Mouse (Mus musculus): ENCODE results near the gene Dhx9.
"Not testable (repeated sequence)": the region's sequence is repeated elsewhere in the genome, so short reads cannot be mapped to it uniquely, and the experiment has no call there.

Gene Dhx9

DNA sequence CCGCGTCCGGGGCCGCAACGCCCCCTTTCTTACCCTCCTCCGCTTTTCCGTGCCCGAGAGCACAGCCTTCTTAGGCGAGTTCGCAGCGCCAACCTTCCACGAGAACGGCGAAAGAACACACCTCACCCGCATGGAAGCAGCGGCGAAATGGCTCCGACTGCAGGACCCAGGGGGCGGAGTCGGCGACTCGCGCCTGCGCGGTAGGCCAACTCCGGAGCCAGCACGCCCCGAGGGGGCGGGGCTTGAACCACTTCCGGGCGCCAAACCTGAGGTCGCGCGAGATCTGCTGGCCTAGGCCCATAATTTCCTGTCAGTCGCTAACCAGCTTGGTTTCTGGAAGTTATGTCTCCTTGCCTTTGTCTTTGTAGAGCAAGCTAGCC is at the start of gene Dhx9:
Gene Dhx9 (minus strand): TSS at position 161 of the 380 bp plus-strand sequence.
- peak; percentile 98 for DNase-seq (ENCODE audit: low read depth, low spot score)

DNA sequence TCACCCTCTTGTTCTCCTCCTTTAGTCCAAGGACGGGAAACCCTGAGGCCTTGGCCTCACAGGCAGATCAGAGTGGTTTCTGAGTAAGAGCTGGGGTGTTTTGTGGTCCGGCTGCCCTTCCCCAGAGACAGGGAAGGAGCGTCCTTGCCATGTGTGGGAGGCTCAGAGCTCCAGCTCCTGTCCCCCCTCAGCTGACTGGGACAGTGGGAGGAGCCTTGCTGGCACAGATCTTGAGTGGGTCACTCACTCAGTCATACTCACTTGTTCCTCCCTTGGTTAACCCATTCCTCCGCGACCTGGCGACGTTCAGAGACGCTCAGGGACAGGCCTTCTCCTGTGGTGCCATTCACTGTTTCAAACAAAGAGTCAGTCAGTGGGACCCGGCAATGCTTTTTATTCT is 48.2 kb upstream of the Dhx9 start:
- DNase-seq (ENCODE audit: low read depth, low spot score) = no peak

DNA sequence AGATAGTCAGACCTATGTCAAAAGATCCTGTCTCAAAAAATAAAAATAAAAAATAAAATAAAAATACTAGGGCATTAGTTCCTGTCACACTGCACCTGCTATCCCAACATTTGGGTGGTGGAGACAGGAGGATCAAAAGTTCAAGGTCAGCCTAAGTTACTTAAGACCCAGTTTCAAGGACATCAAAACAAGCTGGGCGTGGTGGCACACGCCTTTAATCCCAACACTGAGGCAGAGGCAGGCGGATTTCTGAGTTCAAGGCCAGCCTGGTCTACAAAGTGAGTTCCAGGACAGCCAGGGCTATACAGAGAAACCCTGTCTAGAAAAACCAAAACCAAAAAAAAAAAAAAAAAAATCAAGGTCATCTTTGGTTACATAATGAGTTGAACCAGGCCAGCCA is 45.4 kb upstream of the Dhx9 start:
- not testable (repeated sequence) for DNase-seq (ENCODE audit: low read depth, low spot score)

DNA sequence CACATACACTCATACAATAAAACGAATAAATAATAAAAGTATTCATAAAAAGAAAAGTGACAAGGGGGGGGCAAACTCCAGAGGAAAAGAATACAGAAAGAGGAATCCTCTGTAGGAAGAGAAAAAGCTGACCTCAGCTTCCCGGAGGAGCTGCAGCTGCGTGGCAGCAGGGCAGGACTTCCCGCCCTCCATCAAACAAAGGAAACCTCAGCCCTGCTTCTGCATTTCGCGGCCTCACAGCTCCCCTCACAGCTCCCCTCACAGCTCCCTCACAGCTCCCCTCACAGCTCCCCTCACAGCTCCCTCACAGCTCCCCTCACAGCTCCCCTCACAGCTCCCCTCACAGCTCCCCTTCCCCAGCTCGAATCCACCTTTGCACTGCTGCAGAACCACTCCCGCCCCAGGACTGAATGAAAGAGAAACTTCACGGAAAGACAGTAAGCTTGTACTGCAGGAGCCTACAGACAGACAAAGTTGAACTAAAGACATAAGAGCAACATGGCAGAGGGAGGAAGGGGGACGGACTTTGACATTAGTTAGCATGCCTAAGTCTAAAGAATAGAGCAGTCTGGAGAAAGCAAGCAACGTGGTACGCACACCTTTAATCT is 44.9 kb upstream of the Dhx9 start:
- peak; percentile 43 for DNase-seq (ENCODE audit: low read depth, low spot score)

DNA sequence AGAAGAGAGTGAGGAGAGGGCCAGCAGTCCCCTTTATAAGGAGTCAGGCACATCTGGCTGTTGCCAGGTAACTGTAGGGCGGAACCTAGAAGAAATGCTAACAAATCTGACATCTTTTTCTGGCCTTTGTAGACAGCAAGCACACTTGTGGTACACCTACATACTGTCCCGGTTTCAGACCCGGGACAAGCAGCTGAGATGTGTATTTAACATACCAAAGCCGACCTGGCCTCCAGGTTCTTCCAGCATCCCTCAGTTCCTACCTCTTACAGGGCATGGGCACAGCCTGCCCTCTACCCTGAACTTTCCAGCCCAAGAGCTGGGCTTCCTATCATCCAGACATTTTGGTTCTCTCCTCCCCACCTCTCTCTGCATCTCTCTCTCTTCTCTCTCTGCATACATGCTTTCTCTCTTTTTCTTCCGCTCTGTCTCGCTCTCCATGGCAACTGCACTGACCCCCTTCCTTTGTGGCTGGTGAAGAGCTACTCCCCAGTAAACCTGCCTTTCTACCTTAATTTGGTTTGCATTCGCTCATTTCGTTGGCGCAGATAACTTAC is 44.3 kb upstream of the Dhx9 start:
- DNase-seq (ENCODE audit: low read depth, low spot score) = peak; percentile 14

DNA sequence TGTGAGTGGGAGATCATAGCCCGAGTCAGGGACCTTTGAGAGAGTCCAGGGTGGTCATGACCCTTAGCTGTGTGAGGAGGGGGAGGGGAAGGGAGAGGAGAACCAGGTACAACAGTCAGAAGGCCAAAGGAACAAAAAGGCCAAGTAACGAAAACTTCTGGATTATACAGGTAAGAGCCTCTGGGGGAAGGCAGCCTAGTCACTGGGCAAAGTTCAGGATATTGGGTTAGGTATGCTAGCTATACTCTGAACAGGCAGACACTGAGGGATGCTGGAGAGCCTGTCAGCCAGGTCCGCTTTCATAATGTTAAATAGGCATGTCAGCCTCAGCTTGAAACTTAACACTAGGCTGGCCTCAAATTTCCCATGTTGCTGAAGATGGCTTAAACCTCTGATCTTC is 34.7 kb upstream of the Dhx9 start:
- DNase-seq (ENCODE audit: low read depth, low spot score) = no peak

DNA sequence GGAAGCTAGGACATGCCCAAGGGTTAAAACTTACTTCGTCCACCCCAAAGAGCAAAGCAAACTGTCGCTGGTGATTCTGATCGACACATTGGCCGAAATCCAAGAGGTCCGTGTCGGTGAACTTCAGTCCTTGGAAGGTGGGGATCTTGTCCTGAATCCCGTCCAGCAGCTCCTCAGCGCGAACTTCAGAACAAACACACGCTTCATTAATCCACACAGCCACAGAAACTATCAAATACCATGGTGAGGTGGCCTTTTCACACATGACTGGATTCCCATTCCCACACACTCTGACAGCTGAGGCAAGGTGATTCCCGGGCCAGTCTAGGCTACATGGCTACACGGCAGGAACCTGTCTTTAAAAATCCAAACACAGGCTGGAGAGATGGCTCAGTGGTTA is 27.9 kb upstream of the Dhx9 start:
- DNase-seq (ENCODE audit: low read depth, low spot score) = no peak

DNA sequence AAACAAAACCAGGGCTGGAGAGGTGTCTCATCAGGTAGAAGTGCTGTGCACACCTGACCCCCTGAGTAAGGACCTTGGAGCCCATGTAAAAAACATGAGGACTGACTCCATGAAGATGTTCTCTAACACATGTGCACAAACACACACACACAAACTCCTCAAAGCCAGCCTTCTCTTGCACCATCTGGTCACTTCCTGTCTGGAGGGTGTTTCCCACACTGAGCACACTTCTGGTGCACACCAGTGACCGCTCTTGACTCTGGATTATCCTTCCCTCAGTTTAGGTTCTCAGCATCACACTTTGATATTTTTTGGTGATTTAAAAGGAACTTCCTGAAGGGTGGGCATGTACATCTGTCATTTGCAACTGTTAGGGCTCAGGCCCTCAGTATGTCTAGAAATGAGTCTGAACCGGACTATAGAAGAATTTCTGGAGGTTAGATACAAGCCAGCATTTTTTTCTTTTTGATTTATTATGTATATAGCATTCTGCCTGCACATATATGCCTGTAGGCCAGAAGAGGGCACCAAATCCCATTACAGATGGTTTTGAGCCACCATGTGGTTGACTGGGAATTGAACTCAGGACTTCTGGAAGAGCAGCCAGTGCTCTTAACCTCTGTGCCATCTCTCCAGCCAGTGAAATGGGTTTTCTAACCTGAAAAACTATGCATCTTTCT is 23.0 kb upstream of the Dhx9 start:
- DNase-seq (ENCODE audit: low read depth, low spot score) = no peak

DNA sequence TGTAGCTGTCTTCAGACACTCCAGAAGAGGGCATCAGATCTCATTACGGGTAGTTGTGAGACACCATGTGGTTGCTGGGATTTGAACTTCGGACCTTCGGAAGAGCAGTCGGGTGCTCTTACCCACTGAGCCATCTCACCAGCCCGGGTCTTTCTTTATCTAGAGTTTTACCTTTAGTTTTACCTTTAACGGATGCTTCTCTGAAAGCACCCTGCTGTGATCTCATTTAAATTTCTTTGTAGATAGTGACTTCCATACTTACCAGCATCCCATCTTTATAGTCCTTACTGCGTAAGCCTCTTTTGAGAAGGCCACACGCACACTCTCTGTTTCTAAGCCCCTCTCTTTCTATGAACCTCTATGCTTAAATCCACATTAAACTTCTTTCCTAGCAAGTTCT is 22.1 kb upstream of the Dhx9 start:
- DNase-seq (ENCODE audit: low read depth, low spot score) = not testable (repeated sequence)

DNA sequence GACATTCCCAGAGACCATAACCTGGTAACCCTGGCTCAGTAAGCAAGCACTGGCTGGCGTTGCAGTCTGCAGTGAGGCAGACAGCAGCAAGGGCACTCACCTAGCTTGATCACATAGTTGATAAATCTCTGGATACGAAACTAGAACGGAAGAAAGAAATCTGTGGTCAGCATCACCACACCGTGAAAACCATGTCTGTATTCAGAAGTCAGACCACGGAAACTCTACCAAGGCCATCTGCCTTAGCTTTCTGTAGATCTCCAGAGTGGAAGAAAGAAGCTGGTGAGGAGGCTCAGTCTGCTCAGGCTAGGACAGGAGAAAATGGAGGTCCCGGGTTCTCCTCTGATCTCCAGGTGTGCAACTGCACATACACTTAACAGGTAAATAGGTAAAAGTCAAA is 21.6 kb upstream of the Dhx9 start:
- DNase-seq (ENCODE audit: low read depth, low spot score) = no peak

DNA sequence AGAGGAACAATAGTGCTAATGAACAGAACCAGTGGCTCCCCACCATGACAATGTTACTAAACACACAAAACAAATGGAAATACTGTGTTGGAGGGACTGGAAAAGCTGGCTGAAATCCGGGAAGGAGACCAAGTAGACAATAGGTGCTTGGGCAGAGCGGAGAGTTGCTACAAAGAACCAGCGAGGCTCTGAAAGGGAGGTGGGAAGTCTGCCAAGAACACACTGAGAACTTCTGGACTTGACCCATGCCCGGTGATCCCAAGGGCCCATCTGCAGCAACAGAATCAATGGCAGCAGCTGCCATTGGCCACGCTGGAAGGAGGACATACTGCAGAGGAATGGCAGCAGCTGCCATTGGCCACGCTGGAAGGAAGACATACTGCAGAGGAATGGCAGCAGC is 18.8 kb upstream of the Dhx9 start:
- no peak for DNase-seq (ENCODE audit: low read depth, low spot score)

DNA sequence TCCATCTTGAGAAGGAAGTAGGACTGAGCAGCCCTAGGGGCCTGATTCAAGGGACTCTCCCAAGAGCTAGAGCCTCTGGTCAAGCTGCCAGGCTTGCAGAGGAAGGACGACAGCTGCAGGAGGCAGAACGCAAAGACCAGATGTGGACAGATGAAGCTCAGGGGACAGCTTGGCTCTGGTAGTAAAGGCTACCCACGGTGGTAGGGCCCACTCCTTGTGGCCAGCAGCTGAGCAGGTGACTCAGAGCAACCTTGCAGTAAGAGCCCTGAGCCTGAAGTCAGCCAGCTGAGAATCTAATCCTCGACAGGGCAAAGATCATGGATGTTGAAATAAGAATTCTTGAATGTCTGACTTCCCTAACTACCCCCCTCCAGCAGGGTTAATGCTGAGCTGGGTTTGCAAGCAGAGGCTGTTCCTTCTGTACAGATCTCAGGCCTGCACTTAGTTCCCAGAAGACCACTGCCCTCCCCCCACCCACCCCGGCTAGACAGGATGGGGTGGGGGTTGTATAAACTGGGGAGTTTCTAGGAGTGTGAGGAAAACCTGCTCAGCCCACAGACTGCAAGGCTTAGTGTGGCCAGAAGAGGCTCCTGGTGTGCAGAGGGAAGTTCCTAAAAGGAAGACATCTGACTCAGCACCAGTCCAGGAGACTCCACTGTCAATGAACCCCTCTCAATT is 14.3 kb upstream of the Dhx9 start:
- DNase-seq (ENCODE audit: low read depth, low spot score) = no peak

DNA sequence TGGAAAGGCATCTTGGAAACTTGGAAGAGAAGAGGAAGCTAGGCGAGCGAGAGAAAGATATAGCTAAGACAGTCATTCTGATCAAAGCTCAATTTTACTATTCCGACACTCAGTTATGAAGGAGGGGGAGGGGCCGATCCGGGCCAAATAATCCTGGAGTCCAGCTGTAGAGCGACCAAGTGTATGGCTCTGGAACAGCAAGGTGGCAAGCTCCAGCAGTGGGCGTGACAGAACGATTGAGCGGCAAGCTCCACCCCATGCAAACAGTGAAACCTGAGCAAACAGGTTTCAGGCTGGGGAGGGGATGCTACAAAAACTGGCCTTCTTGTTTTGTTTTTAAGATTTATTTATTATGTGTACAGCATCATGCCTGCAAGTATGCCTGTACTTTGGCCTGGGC is 12.6 kb upstream of the Dhx9 start:
- no peak for DNase-seq (ENCODE audit: low read depth, low spot score)

DNA sequence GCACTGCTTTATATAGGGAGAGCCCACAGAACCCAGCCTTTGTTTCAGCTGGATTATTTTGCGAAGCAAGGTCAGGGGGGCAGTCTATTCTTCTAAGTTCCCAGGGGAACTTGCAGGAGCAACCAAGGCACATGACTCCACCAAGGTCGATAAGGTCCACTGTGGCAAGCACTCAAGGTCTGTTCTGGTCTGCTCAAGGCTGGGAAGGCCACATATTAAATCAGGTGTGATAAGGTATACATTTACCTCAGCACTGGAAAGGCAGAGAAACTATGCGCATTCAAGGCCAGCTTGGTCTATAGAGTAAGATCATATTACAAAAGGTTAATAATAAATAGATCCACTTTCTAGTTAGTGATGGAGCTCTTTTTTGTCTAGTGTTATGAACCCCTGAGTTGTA is 8.6 kb upstream of the Dhx9 start:
- DNase-seq (ENCODE audit: low read depth, low spot score) = no peak

DNA sequence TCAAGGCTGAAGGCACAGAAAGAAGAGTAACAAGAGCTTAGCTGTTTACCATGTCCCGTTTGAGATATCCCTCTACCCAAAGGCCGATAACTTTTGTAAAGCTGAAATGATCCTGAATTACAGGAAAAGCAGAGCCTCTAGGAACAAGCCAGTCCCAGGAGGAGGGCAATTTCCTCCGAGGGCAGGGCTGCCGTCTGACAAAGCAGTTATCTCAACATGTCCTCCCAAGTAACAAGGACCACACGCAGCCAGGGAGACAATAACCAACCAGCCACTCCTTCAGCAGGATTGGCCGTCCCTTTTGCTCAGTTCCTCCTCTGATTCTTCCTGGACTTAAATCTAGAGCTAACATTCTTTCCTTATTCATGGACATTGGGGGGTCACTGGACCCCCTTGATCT is 6.5 kb upstream of the Dhx9 start:
- DNase-seq (ENCODE audit: low read depth, low spot score) = no peak

DNA sequence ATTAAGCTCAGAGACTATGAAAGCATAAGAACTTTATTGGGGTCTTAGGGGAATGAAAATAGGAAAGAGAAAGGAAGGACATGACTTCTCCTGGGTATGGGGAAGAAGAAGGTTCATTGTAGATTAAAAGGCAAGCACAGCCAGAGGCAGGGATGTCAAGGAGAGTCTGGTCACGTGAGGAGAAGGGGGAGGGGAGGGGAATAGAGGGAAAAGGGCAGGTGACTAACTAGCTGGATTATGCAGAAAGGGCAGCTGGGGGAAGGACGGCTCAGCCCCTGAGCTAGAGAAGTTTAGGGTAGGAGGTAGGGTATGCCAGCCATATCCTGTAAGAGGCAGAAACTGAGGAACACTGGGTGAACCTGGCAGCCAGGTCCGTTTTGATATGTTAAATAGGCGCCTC is 5.9 kb upstream of the Dhx9 start:
- DNase-seq (ENCODE audit: low read depth, low spot score) = no peak

DNA sequence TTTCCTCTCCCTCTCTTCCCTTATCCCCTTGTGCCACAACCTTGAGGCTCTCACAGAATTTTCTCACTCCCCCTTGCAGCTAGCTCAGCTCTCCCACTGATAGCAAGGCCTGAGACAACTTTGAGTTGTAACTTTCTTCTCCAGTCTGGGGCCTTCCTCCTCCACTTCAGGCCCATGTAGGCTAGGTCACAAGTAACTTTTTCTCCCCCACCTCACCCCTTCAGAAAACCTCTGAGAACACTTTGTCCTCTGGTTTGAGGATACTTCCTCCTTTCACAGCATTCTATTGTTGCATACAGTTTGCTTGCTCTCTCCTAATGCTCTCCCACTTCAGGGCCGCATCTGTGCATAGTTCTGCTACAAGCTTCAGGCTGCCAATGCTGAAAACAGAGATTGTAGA is 4.4 kb upstream of the Dhx9 start:
- DNase-seq (ENCODE audit: low read depth, low spot score) = no peak

DNA sequence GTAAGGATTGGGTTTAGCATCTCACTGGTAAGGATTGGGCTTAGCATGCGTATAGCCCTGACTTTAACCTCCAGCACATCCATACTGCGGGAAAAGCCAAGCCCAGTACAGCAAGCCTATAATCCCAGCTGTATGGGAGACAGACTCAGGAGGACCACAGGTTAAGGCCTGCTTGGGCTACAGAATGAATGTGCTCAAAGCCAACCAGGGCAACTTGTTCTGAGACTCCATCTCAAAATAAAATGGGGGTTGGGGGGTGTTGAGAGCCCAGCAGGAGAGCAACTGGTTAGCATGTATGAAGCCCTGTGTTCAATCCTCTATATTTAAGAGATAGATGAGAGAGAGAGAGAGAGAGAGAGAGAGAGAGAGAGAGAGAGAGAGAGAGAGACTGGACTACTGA is 3.9 kb upstream of the Dhx9 start:
- DNase-seq (ENCODE audit: low read depth, low spot score) = no peak

DNA sequence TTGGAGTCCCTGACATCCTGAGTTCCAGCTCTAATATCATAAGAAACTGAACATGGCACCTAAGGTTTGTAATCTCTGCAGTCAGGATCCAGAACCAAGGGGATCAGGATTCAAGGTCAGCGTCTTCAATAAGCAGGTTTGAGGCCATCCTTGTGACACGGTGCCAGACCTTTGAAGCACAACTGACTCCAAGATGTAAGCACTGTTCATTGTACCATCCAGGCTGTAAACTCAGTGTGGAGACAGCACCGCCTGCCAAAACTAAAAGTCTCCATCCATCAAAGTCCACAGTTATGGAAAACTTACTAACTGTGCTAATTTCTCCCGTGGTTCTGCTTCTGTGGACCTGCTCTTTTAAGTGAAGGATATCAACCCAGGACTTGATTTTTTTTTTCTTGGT is 2.5 kb upstream of the Dhx9 start:
- DNase-seq (ENCODE audit: low read depth, low spot score) = no peak

DNA sequence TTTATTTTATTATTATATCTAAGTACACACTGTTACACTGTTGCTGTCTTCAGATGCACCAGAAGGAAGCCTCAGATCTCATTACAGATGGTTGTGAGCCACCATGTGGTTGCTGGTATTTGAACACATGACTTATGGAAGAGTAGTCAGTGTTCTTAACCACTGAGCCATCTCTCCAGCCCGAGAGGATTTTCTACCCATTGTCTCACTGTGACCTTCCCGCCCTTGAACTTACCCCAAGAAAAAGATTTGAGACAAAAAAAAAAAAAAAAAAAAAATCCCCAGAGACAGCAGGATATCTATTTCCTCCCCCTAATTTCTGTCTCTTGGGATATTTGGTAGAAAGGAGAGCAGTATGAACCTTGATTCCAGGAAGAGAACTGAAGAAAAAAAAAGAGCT is 2.1 kb upstream of the Dhx9 start:
- DNase-seq (ENCODE audit: low read depth, low spot score) = no peak

DNA sequence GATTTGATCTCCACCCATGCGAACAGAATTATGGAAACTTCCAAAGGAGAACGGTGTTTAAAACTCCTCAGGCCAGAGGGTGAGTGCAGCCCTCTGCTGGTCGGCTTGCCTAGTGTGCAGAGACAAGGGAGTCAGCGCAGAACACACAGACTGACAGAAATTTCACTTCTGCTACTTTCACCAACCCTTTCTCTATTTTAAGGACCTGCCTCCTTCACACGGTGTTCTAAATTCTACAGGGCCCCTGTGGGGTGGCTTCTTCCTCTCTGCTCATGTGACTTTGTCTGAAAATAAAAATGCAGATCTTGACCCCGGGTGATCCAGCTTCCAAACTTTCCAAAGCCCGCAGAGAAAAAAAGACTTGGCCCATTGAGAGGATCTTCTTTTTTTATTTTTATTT is 1.7 kb upstream of the Dhx9 start:
- DNase-seq (ENCODE audit: low read depth, low spot score) = no peak

DNA sequence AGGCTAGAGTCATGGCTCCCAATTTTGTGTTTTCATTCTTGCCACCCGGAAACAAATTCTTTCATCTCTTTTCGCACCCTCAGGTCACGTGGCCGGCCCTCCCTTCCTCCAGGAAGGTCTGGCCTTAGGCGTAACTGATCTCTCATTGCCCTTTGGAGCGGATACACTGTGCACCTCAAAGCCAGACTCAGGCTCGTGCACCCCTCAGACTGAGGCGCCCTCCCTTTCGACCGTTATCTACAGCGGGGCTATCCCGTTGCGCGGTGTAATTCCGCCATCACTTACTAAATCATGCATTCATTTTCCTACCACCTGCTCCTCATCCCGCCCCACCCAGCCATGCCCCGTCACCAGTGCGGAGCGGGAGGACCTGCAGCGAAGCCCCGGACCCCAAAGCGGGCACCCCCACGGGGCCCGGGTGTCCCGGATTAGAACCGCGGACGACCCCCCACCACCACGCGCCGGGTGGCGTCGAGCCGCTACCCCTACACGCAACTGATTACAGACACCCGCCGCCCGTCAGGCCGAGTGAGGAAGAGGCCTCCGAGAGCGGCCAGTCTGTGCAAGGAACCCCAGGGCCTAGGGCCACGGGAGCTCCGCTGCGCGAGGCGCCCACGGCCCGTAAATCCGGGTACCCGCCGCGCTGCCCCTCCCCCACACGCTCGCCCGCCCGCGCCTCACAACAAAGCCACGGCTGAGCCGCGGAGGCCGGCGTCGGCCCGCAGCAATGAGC is 527 bp downstream of the Dhx9 start:
- peak; percentile 60 for DNase-seq (ENCODE audit: low read depth, low spot score)

Measured in forelimb bud, embryonic 11.5 days (tissue).